Mouse (Mus musculus) erythroid progenitor cell, adult 5-6 weeks (primary cell): Measurements from ENCODE around the gene Atg7. TPM values are rescaled to one million over a fixed set of nuclear protein-coding genes. Genes with fewer than 3 reads are reported as not detected.

Source experiments
- ATAC-seq: replicated peaks from 2 replicates; pipeline ENCODE4 v1.8.0; 2016; ENCODE audit warnings: moderate number of reproducible peaks, mild to moderate bottlenecking, moderate TSS enrichment, inconsistent platforms; ENCODE audit not compliant: poor library complexity, low FRiP score, severe bottlenecking
- total RNA-seq, 2 experiments: library from RNA; stranded (forward) in 1 of 2; stranded (reverse) in 1 of 2; fragments of 150-400 nt in 1 of 2; fragments of 186-747, 209-891 nt in 1 of 2; gene quantifications; 2 replicates each; pipeline versions ENCODE4 v1.2.3 to v1.2.4; 2015 to 2017; ENCODE audit warnings: low replicate concordance in 2 of 2

The Atg7 gene
- total RNA-seq, 2 experiments from 2014 or later = 19.8 to 23.1 TPM

GRCm38 (mm10) chr6:114724351-114724750, 81.5 kb downstream of the Atg7 start:
- no peak for ATAC-seq

- no peak for ATAC-seq
These were observed 82.3 kb downstream of the Atg7 start for GRCm38 (mm10) chr6:114725147-114725575.

DNA sequence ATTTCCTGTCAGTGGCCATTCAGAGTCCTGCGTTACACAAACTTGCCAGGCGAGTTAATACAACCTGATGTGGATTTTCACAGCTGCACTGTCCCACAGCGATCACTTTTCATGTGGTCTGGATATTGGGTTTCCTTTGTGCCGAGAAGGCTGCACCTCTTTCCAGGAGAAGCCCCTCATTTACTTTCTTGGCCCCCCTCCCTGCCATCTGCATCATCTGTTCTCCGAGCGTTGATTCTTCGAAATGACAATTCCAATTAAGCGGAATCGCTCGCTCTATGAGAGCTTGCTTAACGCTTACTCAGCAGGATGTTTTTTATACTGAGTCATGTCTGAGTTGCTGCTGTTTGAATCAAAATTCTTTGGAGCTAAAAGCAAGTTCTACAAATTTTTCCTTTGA, 83.8 kb downstream of the Atg7 start:
- ATAC-seq = no peak

DNA sequence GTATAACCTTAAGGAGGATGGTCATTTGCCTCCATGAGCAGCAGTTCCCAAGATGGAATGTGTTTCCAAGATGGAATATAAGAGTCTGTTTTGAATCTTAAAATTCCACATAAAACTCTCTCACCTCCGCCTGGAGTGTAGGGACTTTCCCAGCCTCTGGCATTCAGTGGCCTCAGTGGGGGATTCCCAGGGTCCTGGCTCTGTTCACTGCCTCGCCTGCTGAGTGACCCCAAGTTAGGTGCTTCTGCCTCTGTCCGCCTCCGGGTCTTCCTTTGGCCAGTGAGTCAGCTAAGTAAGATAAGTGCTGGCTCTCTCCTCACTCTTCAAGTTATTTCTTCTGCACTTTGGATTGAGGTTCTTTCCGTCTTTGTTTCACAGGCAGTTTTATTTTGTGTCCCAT, 90.3 kb downstream of the Atg7 start:
- no peak for ATAC-seq

- no peak for ATAC-seq
These were observed 90.8 kb downstream of the Atg7 start for GRCm38 (mm10) chr6:114733681-114734080.

DNA sequence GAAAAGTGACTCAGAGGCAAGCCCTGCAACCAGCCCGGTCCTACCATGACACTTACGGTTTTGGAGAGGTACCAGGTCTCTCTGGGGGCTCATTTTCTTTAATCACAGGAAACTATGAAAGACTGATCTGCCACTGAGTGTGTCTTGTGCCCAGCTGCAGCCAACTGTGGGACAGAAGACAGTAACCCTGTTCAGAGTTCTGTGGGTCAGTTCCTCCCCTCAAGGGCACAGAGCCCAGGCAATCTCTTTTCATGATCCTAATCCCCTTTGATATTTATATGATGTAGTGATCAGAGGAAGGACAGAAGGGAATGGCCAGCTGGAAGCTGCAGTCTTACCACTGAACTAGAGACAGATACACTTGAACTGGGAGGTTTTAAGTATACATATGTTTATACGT, 92.2 kb downstream of the Atg7 start:
- no peak for ATAC-seq

GRCm38 (mm10) chr6:114736355-114736754, 93.5 kb downstream of the Atg7 start:
- ATAC-seq = no peak

DNA sequence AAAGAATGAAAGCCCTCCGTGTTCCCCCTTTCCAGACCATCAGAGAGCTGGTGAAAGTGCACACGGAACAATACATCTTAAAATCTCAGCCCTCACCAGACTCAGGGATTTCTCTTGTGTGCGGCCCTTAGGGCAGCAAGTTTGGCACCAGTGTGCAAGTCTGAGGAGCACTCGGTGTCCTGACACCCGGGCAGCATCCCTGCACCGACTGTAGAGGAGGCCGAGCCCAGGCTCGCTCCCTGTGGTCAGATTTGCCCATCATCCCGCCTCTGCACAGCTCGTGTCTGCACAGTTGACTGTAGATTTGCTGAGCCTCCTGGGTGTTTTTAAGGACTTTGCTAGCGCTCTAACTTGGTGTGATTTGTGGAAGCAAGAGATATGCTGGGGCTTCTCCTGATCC, 94.3 kb downstream of the Atg7 start:
- ATAC-seq = no peak

DNA sequence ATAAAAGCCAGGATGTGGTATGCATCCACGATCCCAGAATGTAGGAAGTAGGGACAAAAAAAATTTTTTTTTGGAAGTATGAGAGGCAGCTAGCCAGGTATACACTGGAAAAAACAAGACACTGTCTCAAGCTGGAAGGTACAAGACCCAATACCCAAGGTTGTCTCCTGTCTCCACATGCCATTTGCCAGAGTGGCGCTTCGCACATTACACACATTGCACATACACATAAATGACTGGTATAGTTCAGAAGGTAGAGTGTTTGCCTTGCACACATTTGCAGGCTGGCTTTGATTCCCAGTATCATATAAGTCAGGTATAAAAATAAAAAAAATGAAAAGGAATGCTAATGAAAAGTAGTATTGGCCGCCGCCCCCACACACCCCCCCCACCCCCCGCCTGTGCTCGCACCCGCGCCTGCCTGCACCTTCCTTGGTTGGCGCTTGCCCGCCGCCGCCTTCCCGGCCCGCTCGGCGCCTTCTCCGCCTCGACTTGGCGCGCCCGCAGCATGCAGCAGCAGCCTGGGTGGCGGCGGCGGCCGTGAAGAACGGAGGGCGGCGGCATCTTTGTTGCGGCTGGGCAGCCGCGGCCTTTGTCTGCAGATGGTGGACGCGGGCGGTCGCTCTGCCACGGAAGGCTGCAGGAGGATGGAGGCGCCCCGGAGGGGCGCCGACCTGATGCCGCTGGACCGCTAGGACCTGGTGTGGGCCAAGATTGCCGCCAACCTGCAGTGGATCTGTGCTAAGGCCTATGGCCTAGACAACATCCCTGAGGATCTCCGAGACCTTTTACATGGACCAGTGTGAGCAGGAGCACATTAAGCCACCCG, 95.2 kb downstream of the Atg7 start:
- ATAC-seq = no peak

- no peak for ATAC-seq
These were observed 95.8 kb downstream of the Atg7 start for GRCm38 (mm10) chr6:114738760-114739112.

DNA sequence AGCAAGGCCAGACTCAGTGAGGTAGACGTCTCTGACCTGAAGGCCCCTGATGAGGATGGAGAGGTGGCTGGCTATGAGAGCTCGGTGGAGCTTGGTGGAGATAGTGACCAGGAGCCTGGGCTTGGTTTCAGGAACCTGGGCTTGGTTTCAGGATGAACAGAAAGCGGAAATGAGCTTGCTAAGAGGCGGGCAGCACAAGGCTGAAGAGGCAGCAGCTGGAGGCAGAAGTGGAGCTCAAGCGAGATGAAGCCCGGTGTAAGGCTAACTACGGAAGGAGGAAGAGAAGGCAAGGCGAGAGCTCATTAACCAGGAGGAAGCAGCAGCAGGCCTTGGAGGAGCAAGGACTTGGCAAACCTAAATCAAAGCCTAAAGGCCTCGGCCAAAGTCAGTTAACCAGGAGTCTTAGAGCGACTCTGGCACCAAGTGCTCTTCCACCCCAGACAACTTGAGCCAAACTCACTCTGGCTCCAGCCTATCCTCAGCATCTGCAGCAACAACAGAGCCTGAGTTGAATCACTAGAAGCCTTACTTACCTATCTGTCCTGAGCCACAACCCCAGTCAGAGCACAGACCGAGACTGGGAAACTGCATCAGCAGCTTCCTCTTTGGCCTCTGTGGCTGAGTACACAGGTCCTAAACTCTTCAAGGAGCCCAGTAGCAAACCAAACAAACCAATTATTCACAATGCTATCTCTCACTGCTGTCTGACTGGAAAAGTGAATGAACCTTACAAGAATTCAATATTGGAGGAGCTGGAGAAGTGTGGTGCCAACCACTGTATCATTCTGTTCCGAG, 99.5 kb downstream of the Atg7 start:
- ATAC-seq = no peak

DNA sequence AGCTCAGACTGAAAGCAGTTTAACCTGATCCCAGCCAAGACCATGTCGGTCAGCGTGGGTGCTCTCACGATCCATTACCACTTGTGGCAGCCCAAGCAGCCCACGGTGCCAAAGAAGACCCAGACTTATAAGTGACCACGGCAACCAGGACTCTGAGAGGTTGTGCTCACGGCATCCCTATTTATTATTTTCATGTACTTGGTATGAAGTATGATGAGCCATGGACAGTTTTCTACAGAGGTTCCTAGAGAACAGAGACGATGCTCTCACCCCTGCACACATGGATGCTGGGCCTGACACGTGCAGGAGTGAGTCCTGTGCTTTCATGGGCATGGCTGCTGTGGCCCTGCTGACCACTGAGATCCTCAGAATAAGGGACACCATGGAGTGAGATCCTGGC, 100.2 kb downstream of the Atg7 start:
- ATAC-seq = no peak

- ATAC-seq = no peak
These were observed 100.9 kb downstream of the Atg7 start for GRCm38 (mm10) chr6:114743845-114744244.

GRCm38 (mm10) chr6:114746439-114746974, 103.6 kb downstream of the Atg7 start:
- no peak for ATAC-seq

GRCm38 (mm10) chr6:114748419-114748818, 105.5 kb downstream of the Atg7 start:
- ATAC-seq = no peak

- no peak for ATAC-seq
These were observed 106.0 kb downstream of the Atg7 start for GRCm38 (mm10) chr6:114748882-114749281.

GRCm38 (mm10) chr6:114758795-114759194, 115.9 kb downstream of the Atg7 start:
- no peak for ATAC-seq

DNA sequence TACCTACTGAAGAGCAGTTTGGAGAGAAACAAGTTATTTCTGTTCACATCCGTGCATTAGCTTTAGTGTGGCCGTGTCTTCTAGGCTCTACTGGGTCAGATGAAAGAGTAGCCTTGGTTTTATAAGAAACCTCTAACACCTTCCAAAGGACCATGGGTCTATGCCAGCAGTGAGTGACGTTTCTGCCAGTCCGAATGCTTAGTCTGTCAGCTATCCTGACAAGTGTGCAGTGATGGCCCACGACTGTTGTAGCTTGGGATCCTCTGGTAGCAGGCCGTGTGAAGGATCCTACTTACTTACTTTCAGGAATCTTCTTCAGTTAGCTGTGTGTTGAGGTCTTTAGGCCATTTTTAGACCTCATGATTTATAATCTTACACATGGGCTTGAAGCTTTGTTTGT, 123.4 kb downstream of the Atg7 start:
- no peak for ATAC-seq

GRCm38 (mm10) chr6:114767710-114768109, 124.8 kb downstream of the Atg7 start:
- no peak for ATAC-seq

GRCm38 (mm10) chr6:114770337-114770736, 127.4 kb downstream of the Atg7 start:
- ATAC-seq = no peak

DNA sequence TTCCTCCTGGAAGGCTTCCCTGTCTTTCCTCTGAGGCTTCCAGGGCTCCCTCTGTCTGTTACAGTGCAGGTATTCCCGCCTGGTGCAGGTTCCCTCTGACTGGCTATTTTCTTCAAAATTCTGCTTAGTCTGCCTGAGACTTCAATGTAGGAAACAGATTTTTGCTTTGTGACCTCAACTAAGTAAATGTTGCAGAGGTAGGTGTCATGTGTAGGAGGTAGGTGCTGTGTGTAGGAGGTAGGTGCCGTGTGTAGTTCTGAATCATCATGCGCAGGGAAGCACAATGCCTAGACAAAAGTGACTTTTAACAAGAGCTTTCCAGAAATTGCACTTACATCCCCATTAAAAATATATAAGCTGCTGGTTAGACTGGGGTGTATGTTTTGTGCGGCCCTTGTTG, 128.6 kb downstream of the Atg7 start:
- ATAC-seq = no peak
